Mouse (Mus musculus) bone marrow, adult 2 months (tissue): ENCODE data around the gene Nrip1. TPM values are rescaled to one million over a fixed set of nuclear protein-coding genes. Genes with fewer than 3 reads are reported as not detected.

Source experiments
- H3K27ac ChIP-seq: fragments of 200-500 bp; 2 replicates; pipeline ENCODE4 v1.5.1; 2012; ENCODE audit warnings: low read depth, mild to moderate bottlenecking, control low read depth, inconsistent platforms, low read length; ENCODE audit not compliant: control insufficient read depth, poor library complexity, insufficient read depth
- H3K4me1 ChIP-seq: fragments of 200-500 bp; 2 replicates; pipeline ENCODE4 v1.6.1; 2011; ENCODE audit warnings: low read length; ENCODE audit not compliant: control insufficient read depth, insufficient read depth
- H3K4me3 ChIP-seq: fragments of 200-500 bp; replicated peaks from 2 replicates; pipeline ENCODE3; 2011; ENCODE audit warnings: mild to moderate bottlenecking, low read depth, low read length, control low read depth; ENCODE audit not compliant: control insufficient read depth
- CTCF ChIP-seq: fragments of 200-500 bp; IDR thresholded peaks from 2 replicates; pipeline ENCODE4 v1.5.1; 2011; ENCODE audit warnings: low read length, control low read depth; ENCODE audit not compliant: control insufficient read depth, insufficient read depth
- POLR2A ChIP-seq: fragments of 200-500 bp; IDR thresholded peaks from 2 replicates; pipeline ENCODE4 v1.6.1; 2011; ENCODE audit warnings: low read depth, mild to moderate bottlenecking, control low read depth, low read length, borderline replicate concordance; ENCODE audit not compliant: control insufficient read depth
- WGBS: fragments of 180-500 bp; shearing (Covaris S2); methylation state at CpG from one replicate; pipeline ENCODE4 v1.1.7; 2018; 5-methylcytosine and 5-hydroxymethylcytosine counted together
- polyA plus RNA-seq: library from polyadenylated mRNA; stranded (reverse); fragments of >200 nt; gene quantifications from 2 replicates; pipeline ENCODE4 v1.2.4, GENCODE M21; 2011; ENCODE audit warnings: low replicate concordance; ENCODE audit not compliant: missing spikeins, insufficient read depth, insufficient read length

Gene Nrip1
- polyA plus RNA-seq, 1 experiment, result 6.7 TPM

DNA sequence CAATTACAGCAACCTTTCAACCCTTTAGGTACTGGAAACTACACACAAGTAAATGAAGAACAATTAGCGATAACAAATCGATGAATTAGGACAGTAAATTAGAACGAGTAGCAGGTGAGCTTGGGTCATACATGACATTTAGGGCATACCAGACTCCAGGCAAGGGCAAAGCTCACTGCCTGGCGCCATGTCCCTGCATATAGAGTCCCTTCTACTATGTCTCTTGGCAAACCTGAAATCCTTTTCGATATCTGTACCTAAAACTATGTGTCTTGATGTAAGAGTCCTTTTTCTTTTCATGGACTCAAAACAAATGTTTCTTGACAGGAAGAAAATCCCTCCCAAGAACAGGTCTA is 53.5 kb downstream of the Nrip1 start:
- Histone ChIP-seq H3K4me3 (no peak overlapping the region), H3K27ac (no peak overlapping the region), H3K4me1 (peaks cover 3% of the 10 kb centered on the region)
- 94% methylated on average over 5 of the region's 5 CpGs for WGBS
- TF ChIP-seq CTCF (no peak), POLR2A (no peak)

DNA sequence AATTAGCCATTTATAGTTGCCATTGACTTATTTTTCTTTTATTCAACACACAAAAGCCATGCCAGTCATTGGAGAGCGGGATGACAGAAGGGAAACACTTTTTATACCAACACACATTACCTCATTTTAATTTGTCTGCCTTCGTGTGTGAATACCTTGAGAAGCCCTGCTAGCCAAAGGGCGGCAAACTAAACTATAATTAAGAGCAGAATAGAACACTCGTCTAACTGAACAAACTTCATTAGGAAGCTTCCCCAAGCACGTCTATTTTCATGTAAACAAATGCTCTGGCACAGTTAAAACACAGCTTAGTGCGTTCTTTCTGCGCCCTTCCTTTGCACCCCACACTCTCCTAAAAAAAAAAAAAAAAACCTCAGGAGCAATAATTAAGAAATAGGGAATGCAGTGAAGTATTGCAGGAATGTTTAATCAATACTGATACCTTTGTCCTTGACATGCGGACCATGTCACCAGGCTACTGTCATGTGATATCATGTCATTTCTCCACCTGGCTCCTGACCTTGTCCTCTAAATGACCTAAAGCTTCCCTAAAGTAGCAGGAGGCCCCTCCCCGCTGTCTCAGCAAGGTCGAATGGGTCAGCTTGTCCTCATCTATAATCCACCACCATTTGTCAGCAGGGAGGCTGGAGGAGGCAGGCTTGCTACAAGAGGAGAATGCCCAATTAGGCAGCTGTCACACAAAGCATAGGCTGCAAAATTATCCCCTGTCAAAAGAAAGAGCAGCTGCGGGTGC is 54.1 kb downstream of the Nrip1 start:
- 88% methylated on average over 11 of the region's 11 CpGs for WGBS

DNA sequence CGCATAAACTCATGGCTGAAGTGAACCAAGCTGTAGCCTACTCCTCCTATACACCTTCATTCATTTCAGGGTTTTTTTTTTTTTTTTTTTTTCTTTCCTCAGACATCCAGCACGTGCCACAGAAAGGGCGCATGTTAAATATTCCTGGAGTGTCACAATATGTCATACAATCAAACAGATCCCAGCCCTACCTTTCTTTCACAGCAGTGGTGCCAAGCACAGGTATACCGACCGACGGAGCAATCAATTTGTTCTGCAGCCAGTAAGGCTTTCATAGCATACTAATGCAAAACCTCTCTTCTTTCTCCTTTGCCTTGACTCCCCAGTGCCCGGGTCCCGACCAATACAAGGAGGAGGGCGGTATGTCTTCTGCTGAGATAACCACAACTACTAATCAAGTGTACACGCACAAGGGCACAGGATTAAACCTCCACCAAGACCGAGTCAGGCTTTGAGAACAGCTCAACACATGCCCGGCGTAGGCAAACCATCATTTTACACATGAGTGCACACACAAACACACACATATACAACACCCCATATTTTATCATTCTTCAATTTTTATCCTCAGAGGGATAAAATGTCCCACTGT is 55.2 kb downstream of the Nrip1 start:
- TF ChIP-seq CTCF (no peak), POLR2A (no peak)
- H3K4me1 ChIP-seq, result peaks cover 1% of the 10 kb centered on the region
- no peak overlapping the region; the same call in 1 of the 2 replicates for H3K27ac ChIP-seq
- H3K4me3 ChIP-seq, result no peak overlapping the region
- 75% methylated on average over 13 of the region's 13 CpGs for WGBS

More for the DNA sequence above, 54.1 kb downstream of the Nrip1 start:
- H3K4me3 ChIP-seq, result no peak overlapping the region
- peaks cover 1% of the 10 kb centered on the region for H3K4me1 ChIP-seq
- TF ChIP-seq POLR2A (no peak), CTCF (no peak)
- no peak overlapping the region for H3K27ac ChIP-seq

DNA sequence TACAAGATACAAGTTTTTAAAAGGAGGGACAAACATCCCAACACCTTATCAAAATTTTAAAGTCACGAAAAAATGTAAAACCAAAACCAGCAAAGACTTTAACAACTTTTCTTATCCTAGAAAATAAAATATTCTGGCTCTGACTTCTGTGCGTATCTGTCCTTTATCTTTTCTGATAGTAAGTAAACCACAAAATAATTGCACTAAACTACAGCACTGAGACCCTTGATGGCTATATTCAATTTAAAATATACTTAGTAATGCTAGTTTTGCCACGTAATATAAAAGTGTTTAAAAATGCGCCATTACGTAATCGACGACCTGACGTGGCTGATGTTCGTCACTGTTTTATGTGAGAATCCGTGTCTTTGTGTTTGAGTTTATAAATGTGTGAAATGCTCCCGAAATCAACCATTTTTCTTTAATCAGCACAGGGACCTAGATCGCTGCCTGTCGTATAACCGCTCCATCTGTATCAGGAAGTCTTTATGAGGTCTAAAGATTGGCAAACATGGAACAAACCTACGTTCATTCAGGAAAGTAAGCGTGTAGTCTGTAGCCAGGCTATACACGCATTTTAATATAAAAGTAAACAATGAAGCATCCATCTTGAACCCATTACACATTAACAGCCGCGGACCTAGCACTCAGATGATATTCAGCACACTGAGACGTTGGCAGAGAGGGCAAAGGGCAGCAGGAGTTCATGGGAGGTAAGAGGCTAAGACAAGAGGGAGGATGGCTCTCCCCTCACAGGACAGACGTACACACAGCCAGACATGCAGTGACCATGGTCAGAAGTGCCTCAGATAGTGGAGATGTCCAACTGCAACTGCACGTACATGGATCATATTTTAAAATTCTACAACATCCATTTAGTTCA is 56.4 kb downstream of the Nrip1 start:
- no peak overlapping the region for H3K27ac ChIP-seq
- TF ChIP-seq POLR2A (no peak), CTCF (no peak)
- 88% methylated on average over 22 of the region's 22 CpGs for WGBS
- no peaks in the 10 kb centered on the region; the same call in 1 of the 2 replicates for H3K4me1 ChIP-seq
- H3K4me3 ChIP-seq, result no peak overlapping the region

DNA sequence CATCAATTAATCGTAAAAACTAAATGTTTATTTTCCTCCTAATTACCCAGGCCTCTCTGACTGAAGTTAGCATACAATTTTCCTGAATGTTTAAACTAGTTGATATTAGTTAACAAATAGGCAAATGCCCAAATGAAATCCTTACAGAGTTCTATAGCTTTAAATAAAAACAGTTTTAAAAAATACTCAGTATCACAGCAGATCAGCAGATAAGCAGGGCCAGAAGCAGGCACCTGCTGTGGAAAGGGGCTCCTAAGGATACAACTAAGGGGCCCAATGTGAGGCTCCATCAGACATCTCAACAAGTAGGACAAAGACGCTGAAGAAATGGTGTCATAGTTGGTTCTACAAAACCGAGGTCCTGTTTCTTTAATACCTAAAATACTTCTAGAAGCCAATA is 58.0 kb downstream of the Nrip1 start:
- H3K27ac ChIP-seq, result no peak overlapping the region
- TF ChIP-seq CTCF, result no peak
- no peak for TF ChIP-seq POLR2A

DNA sequence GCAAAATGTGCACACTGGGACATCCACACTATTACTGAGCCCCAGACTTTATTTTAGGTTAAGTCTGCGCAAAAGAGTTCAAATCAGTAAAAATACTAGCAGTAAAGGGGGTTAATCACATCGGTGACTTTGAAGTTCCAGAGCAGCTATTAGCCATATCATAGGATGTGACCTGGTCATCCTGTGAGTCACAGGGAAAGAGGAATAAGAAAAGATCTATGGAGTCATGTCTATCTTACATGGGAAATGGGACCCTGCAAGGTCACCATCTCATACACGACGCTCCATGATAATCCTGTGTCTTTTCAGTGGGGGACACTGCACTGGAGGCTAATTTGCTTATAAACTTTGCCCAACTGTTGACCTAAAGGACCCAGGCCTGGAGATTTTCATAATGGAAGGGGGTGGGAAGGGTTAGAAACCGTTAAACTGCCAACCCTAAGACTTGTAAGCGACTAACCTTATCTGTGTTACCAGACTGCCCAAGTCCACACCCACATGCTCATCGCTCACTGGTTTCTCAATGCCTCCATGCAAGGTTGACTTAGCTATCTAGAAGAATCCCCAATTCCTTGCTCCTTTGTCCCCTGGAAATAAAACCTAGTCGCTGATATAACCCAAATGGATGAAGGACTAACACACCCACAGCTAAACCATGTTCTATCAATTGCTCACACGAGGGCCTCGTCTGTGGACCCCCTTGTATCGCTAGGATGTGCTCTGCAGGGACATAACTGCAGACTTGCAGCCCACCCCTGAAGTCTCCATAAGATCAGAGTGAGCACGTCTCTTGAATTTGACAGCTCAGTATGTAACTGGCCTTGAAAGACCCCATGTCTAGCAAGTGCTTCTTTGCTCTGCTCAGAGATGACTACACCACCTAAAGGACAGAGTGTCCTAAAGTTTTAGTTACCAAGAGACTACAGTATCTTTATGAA is 59.3 kb downstream of the Nrip1 start:
- Histone ChIP-seq H3K27ac (peak overlapping the region; percentile 80), H3K4me3 (no peak overlapping the region), H3K4me1 (no peaks in the 10 kb centered on the region; the same call in 1 of the 2 replicates)
- WGBS, result 73% methylated on average over 12 of the region's 12 CpGs
- TF ChIP-seq CTCF, result no peak
- TF ChIP-seq POLR2A, result no peak

More for the DNA sequence above, 58.0 kb downstream of the Nrip1 start:
- no peaks in the 10 kb centered on the region; the same call in 1 of the 2 replicates for H3K4me1 ChIP-seq
- H3K4me3 ChIP-seq, result no peak overlapping the region
- 86% methylated on average over 3 of the region's 3 CpGs for WGBS

DNA sequence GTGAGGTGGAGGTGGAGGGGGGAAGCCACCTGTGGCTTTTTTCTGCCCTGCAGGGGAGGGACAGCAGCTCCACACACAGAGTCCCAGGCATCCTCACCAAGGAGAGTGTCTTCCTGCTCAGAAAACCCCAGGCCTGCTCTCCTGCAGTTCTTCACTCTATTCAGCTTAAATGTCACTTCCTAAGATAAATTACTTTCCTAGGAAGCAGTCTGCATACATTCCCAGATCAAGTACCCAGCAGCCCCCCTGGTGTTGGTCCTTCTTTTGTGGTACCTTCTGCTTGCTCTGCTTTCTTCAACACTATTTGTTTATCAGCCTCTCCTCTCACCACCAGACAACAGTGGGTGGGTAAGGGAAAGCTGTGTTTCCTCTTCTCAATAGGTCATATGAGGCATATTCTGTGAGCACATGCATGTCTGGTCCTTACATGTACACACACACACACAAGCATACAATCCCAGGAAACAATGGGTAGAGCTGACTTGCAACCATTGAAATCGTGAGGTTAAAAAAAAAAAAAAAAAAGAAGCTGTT is 60.7 kb downstream of the Nrip1 start:
- TF ChIP-seq CTCF, result no peak
- no peak for TF ChIP-seq POLR2A
- 46% methylated on average over 1 of the region's 1 CpGs for WGBS
- Histone ChIP-seq H3K27ac (no peak overlapping the region), H3K4me3 (no peak overlapping the region), H3K4me1 (no peaks in the 10 kb centered on the region; the same call in 1 of the 2 replicates)
